Mouse (Mus musculus): Measurements from ENCODE around the gene Tmem121b.

The Tmem121b gene

GRCm38 (mm10) chr6:120463884-120464283, 29.7 kb downstream of the Tmem121b start:
- DNase-seq, result no peak

GRCm38 (mm10) chr6:120463086-120463871, 30.3 kb downstream of the Tmem121b start, which contains the start of gene Il17ra:
Il17ra (plus strand) TSS chr6:120463247.
- no peak for DNase-seq

GRCm38 (mm10) chr6:120462251-120462650, 31.4 kb downstream of the Tmem121b start:
- no peak for DNase-seq

GRCm38 (mm10) chr6:120461217-120461616, 32.4 kb downstream of the Tmem121b start:
- no peak for DNase-seq

GRCm38 (mm10) chr6:120457751-120458150, 35.9 kb downstream of the Tmem121b start:
- no peak for DNase-seq

- no peak for DNase-seq
These were observed 36.5 kb downstream of the Tmem121b start for GRCm38 (mm10) chr6:120457074-120457473.

- DNase-seq, result no peak
These were observed 39.0 kb downstream of the Tmem121b start for GRCm38 (mm10) chr6:120454627-120455077.

GRCm38 (mm10) chr6:120453556-120453955, 40.1 kb downstream of the Tmem121b start:
- DNase-seq, result no peak

- DNase-seq, result no peak
These were observed 40.5 kb downstream of the Tmem121b start for GRCm38 (mm10) chr6:120453103-120453445.

GRCm38 (mm10) chr6:120452384-120453102, 41.1 kb downstream of the Tmem121b start:
- DNase-seq, result no peak

- DNase-seq, result no peak
These were observed 43.4 kb downstream of the Tmem121b start for GRCm38 (mm10) chr6:120450208-120450607.

- no peak for DNase-seq
These were observed 49.9 kb downstream of the Tmem121b start for GRCm38 (mm10) chr6:120443363-120444355.

- no peak for DNase-seq
These were observed 51.3 kb downstream of the Tmem121b start for GRCm38 (mm10) chr6:120442171-120442749.
